Mouse (Mus musculus) CH12.LX (cell line): ENCODE data around the gene Nup62. TPM values are rescaled to one million over a fixed set of nuclear protein-coding genes. Genes with fewer than 3 reads are reported as not detected.

Experiments used
- DNase-seq: peaks from one replicate; pipeline ENCODE4 v3.0.0-alpha.2; 2013; ENCODE audit errors: extremely low read depth
- H3K27ac ChIP-seq: 2 replicates; pipeline ENCODE4 v1.5.1; 2012; ENCODE audit warnings: low read depth, mild to moderate bottlenecking, control low read depth, moderate library complexity; ENCODE audit not compliant: insufficient read depth
- H3K27me3 ChIP-seq: replicated peaks from 2 replicates; pipeline ENCODE3; 2012; ENCODE audit warnings: inconsistent platforms
- H3K36me3 ChIP-seq, 2 experiments: replicated peaks in 1 of 2; 2 replicates each; pipeline versions ENCODE3 to v1.6.1; 2012; ENCODE audit warnings: inconsistent platforms in 1 of 2, low read length in 1 of 2, mild to moderate bottlenecking in 1 of 2, mixed read lengths in 1 of 2, moderate library complexity in 1 of 2; ENCODE audit not compliant: control insufficient read depth in 1 of 2, insufficient read depth in 1 of 2
- H3K4me1 ChIP-seq, 2 experiments: 2 replicates each; pipeline ENCODE4 v1.6.1; 2012; ENCODE audit warnings: inconsistent platforms in 1 of 2, moderate library complexity in 1 of 2; ENCODE audit not compliant: insufficient read depth in 2 of 2, control insufficient read depth in 1 of 2
- H3K4me2 ChIP-seq: 2 replicates; pipeline ENCODE4 v1.6.1; 2012; ENCODE audit warnings: low read depth, mild to moderate bottlenecking, control low read depth; ENCODE audit not compliant: poor library complexity, insufficient read depth, severe bottlenecking
- H3K4me3 ChIP-seq, 3 experiments: fragments of 150-350 bp in 1 of 3; sonication (generic) in 1 of 3; replicated peaks in 1 of 3; 2 replicates each; pipeline versions ENCODE3 to v1.5.1; 2011 to 2012; ENCODE audit warnings: low read depth in 2 of 3, low read length in 2 of 3, mild to moderate bottlenecking in 2 of 3, moderate library complexity in 2 of 3, control low read depth in 1 of 3, improper control_type of control experiment in 1 of 3, inconsistent platforms in 1 of 3, mixed read lengths in 1 of 3; ENCODE audit not compliant: poor library complexity in 1 of 3
- H3K79me2 ChIP-seq: replicated peaks from 2 replicates; pipeline ENCODE4 v1.6.1; 2012; ENCODE audit warnings: mild to moderate bottlenecking, moderate library complexity; ENCODE audit not compliant: control insufficient read depth, poor library complexity, insufficient read depth, severe bottlenecking; ENCODE audit errors: extremely low read depth
- H3K9ac ChIP-seq: 2 replicates; pipeline ENCODE4 v1.6.1; 2012; ENCODE audit warnings: low read depth, mild to moderate bottlenecking, control low read depth, moderate library complexity; ENCODE audit not compliant: insufficient read depth
- H3K9me3 ChIP-seq: replicated peaks from 2 replicates; pipeline ENCODE3; 2012; ENCODE audit warnings: low read length, inconsistent platforms, mixed read lengths
- CHD1 ChIP-seq: IDR thresholded peaks from 2 replicates; pipeline ENCODE4 v1.6.1; 2012; ENCODE audit warnings: low read depth, low read length, improper control_type of control experiment, inconsistent platforms
- CHD2 ChIP-seq: IDR thresholded peaks from 2 replicates; pipeline ENCODE4 v1.6.1; 2011; ENCODE audit warnings: low read length, improper control_type of control experiment
- EP300 ChIP-seq: IDR thresholded peaks from 2 replicates; pipeline ENCODE4 v1.6.1; 2011; ENCODE audit warnings: low read length, improper control_type of control experiment
- HCFC1 ChIP-seq: IDR thresholded peaks from 2 replicates; pipeline ENCODE4 v1.6.1; 2012; ENCODE audit warnings: low read depth, mild to moderate bottlenecking, inconsistent platforms, low read length, improper control_type of control experiment
- IRF4 ChIP-seq: IDR thresholded peaks from 2 replicates; pipeline ENCODE4 v1.6.1; 2014; ENCODE audit warnings: low read depth, mild to moderate bottlenecking, inconsistent platforms, low read length, improper control_type of control experiment
- JUN ChIP-seq: IDR thresholded peaks from 2 replicates; pipeline ENCODE4 v1.6.1; 2011; ENCODE audit warnings: low read depth, mild to moderate bottlenecking, low read length, improper control_type of control experiment, moderate library complexity; ENCODE audit not compliant: insufficient read depth
- JUND ChIP-seq: conservative IDR thresholded peaks from 2 replicates; pipeline ENCODE4 v1.6.1; 2011; ENCODE audit warnings: low read depth, low read length, improper control_type of control experiment
- KAT2A ChIP-seq: IDR thresholded peaks from 2 replicates; pipeline ENCODE4 v1.6.1; 2012; ENCODE audit warnings: low read length, improper control_type of control experiment, inconsistent platforms; ENCODE audit not compliant: insufficient replicate concordance
- MAX ChIP-seq: IDR thresholded peaks from 2 replicates; pipeline ENCODE4 v1.6.1; 2011; ENCODE audit warnings: low read length, improper control_type of control experiment
- MXI1 ChIP-seq: IDR thresholded peaks from 2 replicates; pipeline ENCODE4 v1.6.1; 2011; ENCODE audit warnings: mild to moderate bottlenecking, low read depth, low read length, improper control_type of control experiment
- NELFE ChIP-seq: IDR thresholded peaks from 2 replicates; pipeline ENCODE4 v1.6.1; 2011; ENCODE audit warnings: low read depth, low read length, improper control_type of control experiment
- NRF1 ChIP-seq: IDR thresholded peaks from 2 replicates; pipeline ENCODE4 v1.6.1; 2014; ENCODE audit warnings: low read depth, mild to moderate bottlenecking, inconsistent platforms, low read length, improper control_type of control experiment, moderate library complexity
- POLR2AphosphoS2 ChIP-seq: IDR thresholded peaks from 2 replicates; pipeline ENCODE4 v1.6.1; 2011; ENCODE audit warnings: low read depth, low read length, improper control_type of control experiment
- SIN3A ChIP-seq: IDR thresholded peaks from 2 replicates; pipeline ENCODE4 v1.6.1; 2012; ENCODE audit warnings: low read length, improper control_type of control experiment, inconsistent platforms
- SMC3 ChIP-seq: IDR thresholded peaks from 2 replicates; pipeline ENCODE4 v1.6.1; 2011; ENCODE audit warnings: low read depth, low read length, improper control_type of control experiment
- TBP ChIP-seq: conservative IDR thresholded peaks from 2 replicates; pipeline ENCODE4 v1.6.1; 2011; ENCODE audit warnings: low read depth, low read length, improper control_type of control experiment
- TCF12 ChIP-seq: IDR thresholded peaks from 2 replicates; pipeline ENCODE4 v1.6.1; 2014; ENCODE audit warnings: low read depth, mild to moderate bottlenecking, inconsistent platforms, low read length, improper control_type of control experiment
- USF1 ChIP-seq: IDR thresholded peaks from 2 replicates; pipeline ENCODE4 v1.6.1; 2014; ENCODE audit warnings: low read depth, mild to moderate bottlenecking, inconsistent platforms, low read length, improper control_type of control experiment
- USF2 ChIP-seq: conservative IDR thresholded peaks from 2 replicates; pipeline ENCODE4 v1.6.1; 2011; ENCODE audit warnings: low read depth, low read length, improper control_type of control experiment
- ZKSCAN1 ChIP-seq: IDR thresholded peaks from 2 replicates; pipeline ENCODE4 v1.6.1; 2012; ENCODE audit warnings: low read depth, inconsistent platforms, low read length, improper control_type of control experiment, borderline replicate concordance
- ZMIZ1 ChIP-seq: IDR thresholded peaks from 2 replicates; pipeline ENCODE4 v1.6.1; 2012; ENCODE audit warnings: low read depth, mild to moderate bottlenecking, inconsistent platforms, low read length, improper control_type of control experiment
- dilution Hi-C: fragments of 300-500 bp; cut with MboI; formaldehyde crosslinking; loops from 2 replicates; pipeline ENCODE4 v1.14.3; 2020; ENCODE audit warnings: low sequenced_read_pairs; ENCODE audit not compliant: extremely low pct_unique_long_range_greater_than_20kb, extremely low pct_ligation_motif_present
- in situ Hi-C: fragments of 300-500 bp; cut with MboI; formaldehyde crosslinking; loops from 3 replicates; pipeline ENCODE4 v1.14.3; 2019; ENCODE audit warnings: low sequenced_read_pairs, low pct_ligation_motif_present, low pct_unique_long_range_greater_than_20kb, mixed read lengths
- polyA plus RNA-seq: library from polyadenylated mRNA; unstranded; fragments of >175 nt; gene quantifications from 2 replicates; pipeline ENCODE4 v1.2.1, GENCODE M21; 2012; ENCODE audit warnings: low read depth; ENCODE audit not compliant: insufficient read length
- total RNA-seq, 2 experiments: library from RNA; depleted of rRNA; stranded (reverse); fragments of 300-350 nt in 1 of 2; fragments of >200 nt in 1 of 2; gene quantifications; 2 replicates each; pipeline ENCODE4 v1.2.3; 2012 to 2014

Gene Nup62
- total and polyA plus RNA-seq, 3 experiments: 93.3 to 151 (median 101) TPM

DNA sequence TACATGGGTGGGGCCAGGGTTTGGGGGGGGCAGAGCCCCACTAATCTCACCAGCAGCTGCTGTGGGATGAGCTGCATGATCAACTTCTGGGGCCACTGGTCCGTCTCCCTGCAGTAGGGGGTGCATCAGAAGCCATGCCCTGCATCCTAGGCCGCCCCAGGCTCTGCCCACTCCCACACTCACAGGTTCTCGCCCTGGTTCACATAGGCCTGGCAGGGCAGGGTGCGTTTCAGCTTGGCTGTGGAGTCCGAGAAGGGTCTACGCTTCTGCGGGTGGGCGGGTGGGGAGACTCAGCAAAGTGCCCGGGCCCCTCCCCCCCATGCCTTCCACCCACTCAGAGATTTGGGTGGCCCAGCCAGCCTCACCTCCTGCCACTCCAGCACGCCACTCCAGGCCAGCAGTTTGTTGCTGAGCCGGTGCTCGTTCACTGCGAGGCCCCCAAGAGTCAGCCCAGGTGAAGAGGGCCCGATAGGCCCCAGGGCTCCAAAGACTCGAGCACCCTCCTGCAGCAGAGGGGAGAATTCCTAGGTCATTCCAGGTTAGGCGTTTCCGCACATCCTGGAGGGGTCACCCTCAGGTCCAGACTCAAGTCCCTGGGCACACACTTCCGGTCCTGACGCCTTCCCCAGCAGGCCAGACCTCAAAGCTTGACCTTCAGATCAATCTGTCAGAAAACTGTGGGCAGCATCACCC is 51.3 kb downstream of the Nup62 start:
- in situ Hi-C loops: no loop called here
- Histone ChIP-seq H3K27me3 (peaks cover 21% of the 10 kb centered on the region), H3K27ac (no peak overlapping the region), H3K4me1 (peaks cover 25 to 45% of the 10 kb centered on the region in 2 experiments), H3K36me3 (peaks cover 31 to 44% of the 10 kb centered on the region in 2 experiments), H3K79me2 (no peaks in the 10 kb centered on the region), H3K4me3 (no peak overlapping the region), H3K4me2 (no peak overlapping the region), H3K9me3 (no peaks in the 10 kb centered on the region), H3K9ac (no peak overlapping the region)
- dilution Hi-C loops: no loop called here
- DNase-seq: no peak
- TF ChIP-seq ZKSCAN1: no peak

DNA sequence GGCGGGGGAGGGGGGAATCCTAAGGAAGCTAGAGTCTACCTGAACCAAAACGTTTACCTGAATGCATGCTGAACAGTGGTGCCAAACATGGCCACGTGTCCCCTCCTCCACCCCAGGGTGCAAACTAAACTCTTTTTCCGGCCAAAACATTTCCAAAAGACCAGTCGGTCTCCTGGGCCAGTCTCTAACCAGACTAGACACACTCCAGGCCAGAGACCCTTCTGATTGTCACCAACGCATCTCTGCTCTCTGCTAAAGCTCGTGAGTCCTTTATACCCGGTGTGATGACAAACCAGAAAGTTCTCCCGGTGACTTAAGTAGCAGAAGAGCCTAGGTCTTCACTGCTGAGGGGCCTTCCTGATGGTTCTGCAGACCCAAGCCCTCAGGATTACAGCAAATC is 51.9 kb downstream of the Nup62 start:
- Histone ChIP-seq H3K4me3 (no peak overlapping the region), H3K9ac (no peak overlapping the region), H3K27me3 (peaks cover 24% of the 10 kb centered on the region), H3K4me1 (peaks cover 25 to 45% of the 10 kb centered on the region in 2 experiments), H3K36me3 (peaks cover 24 to 38% of the 10 kb centered on the region in 2 experiments), H3K27ac (no peak overlapping the region), H3K9me3 (no peaks in the 10 kb centered on the region), H3K4me2 (no peak overlapping the region), H3K79me2 (no peaks in the 10 kb centered on the region)
- no peak for DNase-seq
- TF ChIP-seq CHD2 (no peak), NRF1 (no peak), JUN (no peak), MXI1 (no peak), POLR2AphosphoS2 (no peak), SMC3 (no peak), CHD1 (no peak), NELFE (no peak), EP300 (no peak), SIN3A (no peak), HCFC1 (no peak), TBP (no peak), KAT2A (no peak), MAX (no peak), TCF12 (no peak), IRF4 (no peak), ZMIZ1 (no peak), USF1 (no peak), USF2 (no peak), JUND (no peak)
- in situ Hi-C loops: no loop called here
- dilution Hi-C loops: no loop called here
